Mouse (Mus musculus) liver, embryonic 13.5 days (tissue): ENCODE data around the gene Rilpl1. TPM values are rescaled to one million over a fixed set of nuclear protein-coding genes. Genes with fewer than 3 reads are reported as not detected.
A peak's percentile ranks its signal among the peaks of the same experiment; 100 is the strongest.
"Not testable (repeated sequence)": the region's sequence is repeated elsewhere in the genome, so short reads cannot be mapped to it uniquely, and the experiment has no call there.

Experiments used
- ATAC-seq: fragments of 200-750 bp; cut with Nextera tagmentation; 2 replicates; pipeline ENCODE4 v1.8.0; 2017; ENCODE audit warnings: low read depth, mild to moderate bottlenecking, moderate number of reproducible peaks, moderate library complexity
- DNase-seq: peaks from one replicate; pipeline ENCODE4 v3.0.0; 2022
- H3K27ac ChIP-seq: fragments of 300-500 bp; sonication (generic); 2 replicates; pipeline ENCODE4 v1.5.1; 2015; ENCODE audit warnings: moderate library complexity, mild to moderate bottlenecking, inconsistent platforms
- H3K27me3 ChIP-seq: fragments of 300-500 bp; sonication (generic); 2 replicates; pipeline ENCODE4 v1.6.1; 2015; ENCODE audit warnings: mild to moderate bottlenecking, inconsistent platforms
- H3K36me3 ChIP-seq: fragments of 300-500 bp; sonication (generic); 2 replicates; pipeline ENCODE4 v1.6.1; 2015; ENCODE audit warnings: mild to moderate bottlenecking, inconsistent platforms
- H3K4me1 ChIP-seq: fragments of 300-500 bp; sonication (generic); replicated peaks from 2 replicates; pipeline ENCODE4 v1.6.1; 2015; ENCODE audit warnings: inconsistent platforms
- H3K4me2 ChIP-seq: fragments of 300-500 bp; sonication (generic); 2 replicates; pipeline ENCODE4 v1.6.1; 2015; ENCODE audit warnings: inconsistent platforms, mild to moderate bottlenecking, moderate library complexity
- H3K4me3 ChIP-seq: fragments of 300-500 bp; sonication (generic); replicated peaks from 2 replicates; pipeline ENCODE4 v1.5.1; 2015; ENCODE audit warnings: mild to moderate bottlenecking, inconsistent platforms
- H3K9ac ChIP-seq: fragments of 300-500 bp; sonication (generic); 2 replicates; pipeline ENCODE4 v1.6.1; 2015; ENCODE audit warnings: mild to moderate bottlenecking, inconsistent platforms
- H3K9me3 ChIP-seq: fragments of 300-500 bp; sonication (generic); replicated peaks from 2 replicates; pipeline ENCODE4 v1.6.1; 2016; ENCODE audit warnings: inconsistent platforms
- WGBS: fragments of 180-500 bp; shearing (Covaris S2); methylation state at CpG from one replicate; pipeline ENCODE4 v1.1.7; 2015; ENCODE audit not compliant: insufficient replicate concordance; 5-methylcytosine and 5-hydroxymethylcytosine counted together
- polyA plus RNA-seq: library from polyadenylated mRNA; unstranded; fragments of >200 nt; fragmentation: Nextera tagmentation; extraction: Ambion mirVana; gene quantifications from 2 replicates; pipeline ENCODE4 v1.2.1, GENCODE M21; 2015

Gene Rilpl1
- polyA plus RNA-seq, 1 experiment from 2014 or later: 1.9 TPM

DNA sequence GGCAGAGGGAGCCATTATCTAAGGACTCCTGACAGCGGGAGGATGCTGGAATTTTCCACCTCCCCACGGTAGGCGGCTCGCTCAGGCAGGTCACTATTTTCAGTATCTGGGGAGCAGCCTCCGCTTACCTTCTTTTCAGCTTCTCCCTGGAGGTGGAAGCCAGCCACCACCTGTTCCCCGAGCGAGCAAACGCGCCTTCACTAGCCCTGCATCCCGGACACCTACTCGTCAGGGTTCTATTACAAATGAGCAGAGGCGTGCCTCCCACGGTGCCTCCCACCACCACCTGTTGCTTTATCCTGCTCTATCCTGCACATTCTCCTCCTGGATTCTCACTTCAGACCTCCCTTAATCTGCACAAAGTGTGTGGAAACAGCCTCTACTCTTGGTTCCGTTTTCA is 27.4 kb downstream of the Rilpl1 start:
- no peak overlapping the region for H3K4me3 ChIP-seq
- ATAC-seq: no peak
- no peak overlapping the region for H3K27ac ChIP-seq
- H3K9me3 ChIP-seq: no peaks in the 10 kb centered on the region
- H3K27me3 ChIP-seq: 0 out of 2 replicates have a peak, but pooled peaks cover 3% of the 10 kb centered on the region
- no peak overlapping the region for H3K4me2 ChIP-seq
- H3K9ac ChIP-seq: 0 out of 2 replicates have a peak overlapping the region, but pooled peaks have one; percentile 1
- no peak for DNase-seq
- 61% methylated on average over 14 of the region's 14 CpGs for WGBS
- peaks cover 9% of the 10 kb centered on the region for H3K4me1 ChIP-seq
- H3K36me3 ChIP-seq: no peaks in the 10 kb centered on the region

DNA sequence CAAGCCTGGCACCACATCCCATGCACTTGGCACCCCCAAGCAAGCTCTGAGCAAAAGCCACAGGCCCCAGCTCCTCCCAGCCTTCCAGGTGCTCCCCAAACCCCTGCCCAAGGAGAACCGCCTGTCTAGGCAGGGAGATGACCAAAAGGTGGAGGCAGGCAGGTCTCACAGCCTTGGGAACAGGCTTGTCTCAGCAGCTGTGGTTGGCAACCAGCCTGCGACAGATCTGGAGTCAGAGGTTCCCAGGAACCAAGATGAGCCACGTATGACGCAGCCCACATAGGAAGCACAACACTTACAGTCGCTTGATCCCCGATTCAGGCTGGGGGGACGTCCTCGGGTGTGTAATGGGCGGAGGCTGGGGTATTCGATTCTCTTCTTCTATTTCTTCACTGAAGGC is 29.6 kb downstream of the Rilpl1 start:
- Histone ChIP-seq H3K27ac (no peak overlapping the region), H3K4me2 (no peak overlapping the region), H3K27me3 (0 out of 2 replicates have a peak, but pooled peaks cover 3% of the 10 kb centered on the region), H3K9ac (no peak overlapping the region), H3K9me3 (no peaks in the 10 kb centered on the region), H3K4me3 (no peak overlapping the region), H3K36me3 (no peaks in the 10 kb centered on the region), H3K4me1 (peaks cover 31% of the 10 kb centered on the region)
- ATAC-seq (no peak), DNase-seq (no peak)
- WGBS: 75% methylated on average over 10 of the region's 10 CpGs

DNA sequence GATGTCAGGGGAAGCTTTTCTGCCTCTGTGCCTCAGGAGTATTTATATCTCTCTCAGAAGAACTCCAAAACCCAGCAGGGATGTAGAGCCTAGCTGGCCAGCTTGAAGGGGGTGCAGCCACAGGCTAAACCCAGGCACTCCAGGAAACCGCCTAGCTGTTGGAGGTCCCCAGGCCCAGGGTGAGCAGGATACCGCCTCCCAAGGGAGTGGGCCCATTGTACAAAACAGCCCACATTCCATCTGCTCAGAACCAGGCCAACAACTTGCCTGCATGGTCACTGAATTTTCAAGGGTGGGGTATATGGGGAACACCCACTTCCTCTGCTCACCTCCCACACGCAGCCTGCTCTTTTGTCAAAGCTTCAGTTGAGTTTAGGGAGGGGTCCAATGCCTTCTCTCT is 30.6 kb downstream of the Rilpl1 start:
- no peak overlapping the region for H3K4me2 ChIP-seq
- 72% methylated on average over 3 of the region's 3 CpGs for WGBS
- H3K4me3 ChIP-seq: no peak overlapping the region
- DNase-seq: no peak
- no peak for ATAC-seq
- peaks cover 34% of the 10 kb centered on the region for H3K4me1 ChIP-seq
- H3K27me3 ChIP-seq: 0 out of 2 replicates have a peak, but pooled peaks cover 3% of the 10 kb centered on the region
- H3K27ac ChIP-seq: no peak overlapping the region
- H3K9me3 ChIP-seq: no peaks in the 10 kb centered on the region
- no peak overlapping the region for H3K9ac ChIP-seq
- no peaks in the 10 kb centered on the region for H3K36me3 ChIP-seq

DNA sequence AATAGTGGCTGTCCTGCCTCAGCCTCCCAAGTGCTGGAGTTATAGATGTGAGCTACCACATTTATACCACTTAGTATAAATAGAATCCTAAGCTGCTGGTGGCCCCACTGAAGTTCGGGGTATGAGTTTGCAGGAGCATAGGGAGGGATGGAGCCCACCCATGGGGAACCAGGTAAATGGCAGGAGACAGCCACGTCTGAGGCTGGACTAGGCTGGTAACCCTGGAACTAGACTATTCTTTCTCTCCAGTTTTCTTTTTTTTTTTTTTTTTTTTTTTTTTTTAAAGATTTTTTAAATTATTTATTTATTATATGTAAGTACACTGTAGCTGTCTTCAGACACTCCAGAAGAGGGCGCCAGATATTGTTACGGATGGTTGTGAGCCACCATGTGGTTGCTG is 31.2 kb downstream of the Rilpl1 start:
- H3K4me2 ChIP-seq, H3K9me3 ChIP-seq, H3K36me3 ChIP-seq, H3K4me3 ChIP-seq, DNase-seq, ATAC-seq, H3K27ac ChIP-seq, H3K27me3 ChIP-seq, H3K9ac ChIP-seq: not testable (repeated sequence)
- peaks cover 34% of the 10 kb centered on the region for H3K4me1 ChIP-seq
- 58% methylated on average over 3 of the region's 4 CpGs for WGBS

DNA sequence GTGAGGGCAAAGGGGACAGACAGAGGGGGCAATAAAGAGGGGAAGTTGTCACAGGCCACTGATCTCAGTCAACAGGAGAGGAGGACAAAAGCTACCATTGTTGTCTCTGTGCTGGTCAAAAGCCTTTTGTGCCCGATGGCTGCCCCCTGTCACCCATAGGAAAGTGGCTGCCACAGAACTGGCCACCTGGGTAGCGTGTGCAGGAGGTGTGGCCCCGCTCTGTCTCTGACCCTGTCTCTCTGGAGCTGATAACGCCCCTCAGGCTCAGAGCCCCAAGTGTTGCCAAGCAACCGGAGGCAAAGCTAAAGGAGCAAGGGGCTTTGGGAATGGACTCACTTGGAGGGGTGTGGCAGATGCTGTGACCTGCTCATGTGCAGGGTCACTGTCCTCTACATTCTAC is 32.2 kb downstream of the Rilpl1 start:
- no peak overlapping the region; the same call in 1 of the 2 replicates for H3K4me2 ChIP-seq
- WGBS: 25% methylated on average over 5 of the region's 5 CpGs
- H3K9ac ChIP-seq: peak overlapping the region; percentile 8; the same call in 1 of the 2 replicates
- 0 out of 2 replicates have a peak, but pooled peaks have one; percentile 26 for ATAC-seq
- H3K27me3 ChIP-seq: 0 out of 2 replicates have a peak, but pooled peaks cover 3% of the 10 kb centered on the region
- no peak overlapping the region for H3K27ac ChIP-seq
- H3K36me3 ChIP-seq: no peaks in the 10 kb centered on the region
- H3K4me3 ChIP-seq: no peak overlapping the region
- peaks cover 34% of the 10 kb centered on the region for H3K4me1 ChIP-seq
- DNase-seq: no peak
- no peaks in the 10 kb centered on the region for H3K9me3 ChIP-seq

DNA sequence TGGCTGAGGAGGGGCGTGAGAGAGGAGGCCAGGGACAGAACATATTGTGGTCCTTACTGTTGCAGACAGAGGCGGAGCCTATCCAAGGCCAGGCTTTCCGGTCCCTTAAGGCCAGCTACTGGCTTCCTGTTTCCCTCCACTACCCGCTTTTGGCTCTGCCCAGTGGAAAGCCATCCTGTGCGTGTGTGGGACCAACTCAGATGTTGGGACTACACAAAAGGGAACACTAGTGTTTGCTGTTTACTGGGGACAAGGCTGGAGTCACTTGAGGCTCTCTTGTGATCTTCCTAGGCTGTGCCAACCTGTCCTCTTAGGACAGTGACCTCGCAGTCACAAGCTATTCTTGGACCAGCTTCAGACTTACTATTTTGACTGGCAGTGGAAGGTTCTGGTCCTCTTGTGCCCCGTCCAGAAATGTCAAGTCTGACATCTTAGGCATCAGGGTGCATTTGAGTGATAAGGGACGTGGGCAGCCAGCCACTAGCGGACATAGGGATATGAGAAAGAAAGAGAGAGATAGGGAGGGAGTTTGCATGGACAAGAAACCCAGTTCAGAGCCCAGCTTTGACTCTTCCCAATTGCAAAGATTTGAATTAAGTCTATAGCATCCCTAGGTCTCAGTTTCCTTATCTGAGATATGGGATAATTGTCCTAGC is 32.8 kb downstream of the Rilpl1 start:
- Histone ChIP-seq H3K27ac (peak overlapping the region; percentile 8), H3K9ac (no peak overlapping the region), H3K4me3 (no peak overlapping the region), H3K9me3 (no peaks in the 10 kb centered on the region), H3K27me3 (0 out of 2 replicates have a peak, but pooled peaks cover 2% of the 10 kb centered on the region), H3K4me2 (peak overlapping the region; percentile 8; the same call in 1 of the 2 replicates), H3K36me3 (no peaks in the 10 kb centered on the region; the same call in 1 of the 2 replicates), H3K4me1 (peaks cover 34% of the 10 kb centered on the region)
- ATAC-seq (peak; percentile 38; the same call in 1 of the 2 replicates), DNase-seq (no peak)
- 24% methylated on average over 9 of the region's 9 CpGs for WGBS

DNA sequence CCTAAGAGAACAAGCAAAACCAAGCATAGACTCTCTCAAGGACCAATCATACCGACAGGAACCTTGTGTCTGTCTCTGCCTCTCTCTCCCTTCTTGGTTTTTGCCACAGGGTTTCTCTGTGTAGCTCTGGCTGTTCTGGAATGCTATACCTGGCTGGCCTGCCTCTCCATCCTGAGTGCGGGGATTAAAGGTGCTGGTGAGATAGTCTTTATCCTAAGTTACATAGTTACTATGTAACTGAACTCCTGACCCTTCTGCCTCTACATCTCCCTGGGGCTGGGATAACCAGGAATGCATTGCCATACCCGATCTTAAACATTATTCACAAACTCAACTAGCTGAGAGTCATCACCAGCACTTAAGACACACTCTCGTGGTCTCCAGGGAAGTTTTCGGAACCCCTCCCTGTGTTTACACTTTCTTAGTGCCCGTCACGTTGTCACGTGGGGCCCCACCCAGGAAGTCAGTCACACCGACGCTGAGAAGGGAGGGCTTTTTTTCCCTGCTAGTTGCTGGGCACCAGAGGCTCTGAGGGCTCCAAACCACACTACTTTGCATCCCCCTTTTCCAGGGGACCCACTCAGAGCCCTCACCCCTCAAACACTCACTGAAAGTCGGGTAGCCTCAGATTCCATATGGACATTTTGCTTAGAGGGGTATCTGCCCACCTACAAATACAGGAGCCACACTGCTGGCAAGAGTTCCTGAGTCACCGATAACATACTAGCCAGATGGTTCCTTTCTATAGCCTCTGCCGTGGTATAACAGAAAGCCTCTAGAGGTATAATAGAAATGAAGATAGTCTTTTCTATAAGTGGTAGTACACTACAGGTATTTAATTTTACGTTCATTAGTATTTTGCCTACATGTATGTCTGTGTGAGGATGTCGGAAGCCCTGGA is 34.3 kb downstream of the Rilpl1 start:
- WGBS: 42% methylated on average over 15 of the region's 15 CpGs
- Histone ChIP-seq H3K27ac (no peak overlapping the region), H3K9ac (0 out of 2 replicates have a peak overlapping the region, but pooled peaks have one; percentile 23), H3K4me2 (peak overlapping the region; percentile 46), H3K4me3 (no peak overlapping the region), H3K4me1 (peaks cover 34% of the 10 kb centered on the region), H3K36me3 (peaks cover 11% of the 10 kb centered on the region; the same call in 1 of the 2 replicates), H3K9me3 (no peaks in the 10 kb centered on the region), H3K27me3 (no peaks in the 10 kb centered on the region)
- ATAC-seq (0 out of 2 replicates have a peak, but pooled peaks have one; percentile 25), DNase-seq (no peak)

DNA sequence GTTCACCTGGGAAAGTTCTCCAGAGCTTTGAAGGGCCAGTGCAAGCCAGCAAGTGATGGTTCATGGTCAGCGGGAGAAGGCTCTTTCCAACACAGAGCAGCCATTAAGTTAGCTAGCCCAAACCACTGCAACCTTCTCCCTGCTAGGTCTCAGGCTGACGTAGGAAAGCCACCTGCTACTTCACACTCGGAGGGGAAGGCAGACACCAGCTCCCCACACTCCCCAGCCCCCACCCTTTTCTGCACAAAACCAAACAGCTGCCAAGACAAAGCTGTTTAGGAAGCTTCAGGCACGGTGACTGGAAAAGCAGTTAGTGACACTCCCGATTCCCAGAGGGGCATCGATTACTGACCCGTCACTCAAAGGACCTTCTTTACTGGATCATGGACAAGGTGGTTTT is 35.6 kb downstream of the Rilpl1 start:
- 69% methylated on average over 7 of the region's 7 CpGs for WGBS
- DNase-seq (no peak), ATAC-seq (no peak)
- no peak overlapping the region for H3K4me3 ChIP-seq
- no peaks in the 10 kb centered on the region for H3K27me3 ChIP-seq
- H3K36me3 ChIP-seq: peaks cover 17% of the 10 kb centered on the region; the same call in 1 of the 2 replicates
- H3K27ac ChIP-seq: no peak overlapping the region
- H3K9me3 ChIP-seq: no peaks in the 10 kb centered on the region
- H3K4me2 ChIP-seq: no peak overlapping the region
- H3K4me1 ChIP-seq: peaks cover 34% of the 10 kb centered on the region
- no peak overlapping the region for H3K9ac ChIP-seq

DNA sequence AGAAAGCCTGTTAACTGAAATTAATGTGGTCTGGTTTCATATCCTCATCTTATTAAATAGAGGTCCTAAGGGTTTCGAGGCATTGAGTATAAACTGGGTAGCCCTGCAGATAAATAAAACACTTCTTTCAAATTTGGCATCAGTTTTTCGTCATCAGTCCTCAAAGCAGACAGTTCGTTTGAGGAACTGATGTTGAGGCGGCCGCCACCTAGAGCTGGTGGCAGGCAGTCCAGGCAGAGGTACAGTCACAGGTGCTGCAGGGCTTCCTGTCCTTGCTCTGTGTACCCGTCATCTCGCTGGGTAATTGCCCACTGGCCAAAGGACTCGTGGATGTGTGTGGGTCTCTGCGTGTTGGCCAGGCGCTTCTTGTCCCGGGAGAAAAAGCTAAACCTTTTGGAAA is 37.7 kb downstream of the Rilpl1 start:
- H3K36me3 ChIP-seq: peaks cover 24% of the 10 kb centered on the region
- 59% methylated on average over 11 of the region's 11 CpGs for WGBS
- no peaks in the 10 kb centered on the region for H3K9me3 ChIP-seq

DNA sequence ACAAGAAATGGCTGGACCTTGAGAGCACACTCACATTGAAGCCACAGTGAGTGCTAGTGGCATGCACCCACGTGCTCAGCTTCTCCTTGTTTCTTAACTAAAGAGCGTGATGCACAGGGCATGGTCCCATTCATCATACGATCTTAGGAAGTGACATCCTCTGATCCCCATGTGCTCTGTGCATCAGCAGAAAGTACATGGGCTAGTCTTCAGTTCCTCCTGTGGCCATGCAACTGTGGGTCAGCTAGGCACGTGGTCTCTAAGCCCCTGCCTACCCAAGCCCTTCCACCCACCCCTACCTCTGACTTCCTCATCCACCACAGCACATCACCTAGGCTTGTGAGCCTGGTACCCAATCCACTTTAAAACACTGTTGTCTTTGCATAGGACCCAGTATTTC is 38.6 kb downstream of the Rilpl1 start:
- DNase-seq (no peak), ATAC-seq (no peak)
- Histone ChIP-seq H3K27me3 (no peaks in the 10 kb centered on the region), H3K4me2 (no peak overlapping the region), H3K36me3 (peaks cover 24% of the 10 kb centered on the region), H3K4me3 (no peak overlapping the region), H3K9me3 (no peaks in the 10 kb centered on the region), H3K9ac (no peak overlapping the region), H3K27ac (no peak overlapping the region), H3K4me1 (peaks cover 14% of the 10 kb centered on the region)
- 66% methylated on average over 4 of the region's 4 CpGs for WGBS

More for the DNA sequence above, 37.7 kb downstream of the Rilpl1 start:
- Histone ChIP-seq H3K9ac (no peak overlapping the region), H3K4me3 (no peak overlapping the region), H3K27me3 (no peaks in the 10 kb centered on the region), H3K27ac (no peak overlapping the region), H3K4me1 (peaks cover 22% of the 10 kb centered on the region), H3K4me2 (no peak overlapping the region)
- no peak for DNase-seq
- no peak for ATAC-seq

DNA sequence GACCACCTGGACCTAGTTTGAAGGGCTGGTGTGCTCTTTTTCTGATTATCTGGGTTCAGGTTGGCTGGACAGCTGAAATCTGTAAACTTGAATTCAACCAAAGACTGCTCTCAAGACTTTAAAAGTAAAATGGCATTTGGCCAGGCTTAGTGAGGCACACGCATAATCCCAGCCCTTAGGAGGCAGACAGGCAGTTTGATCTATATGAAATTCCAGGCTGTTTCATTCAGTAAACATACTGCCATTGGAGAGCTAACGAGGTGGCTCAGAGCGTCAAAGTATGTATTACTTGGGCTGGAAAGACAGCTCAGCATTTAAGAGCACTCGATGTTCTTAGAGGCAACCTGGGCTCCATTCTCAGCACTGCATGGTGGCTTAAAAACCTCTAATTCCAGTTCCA is 39.5 kb downstream of the Rilpl1 start:
- H3K4me2 ChIP-seq: no peak overlapping the region
- no peak overlapping the region for H3K4me3 ChIP-seq
- no peak overlapping the region for H3K9ac ChIP-seq
- H3K27ac ChIP-seq: no peak overlapping the region
- DNase-seq (no peak), ATAC-seq (no peak)
- H3K4me1 ChIP-seq: peaks cover 5% of the 10 kb centered on the region
- no peaks in the 10 kb centered on the region for H3K9me3 ChIP-seq
- peaks cover 26% of the 10 kb centered on the region for H3K36me3 ChIP-seq
- H3K27me3 ChIP-seq: no peaks in the 10 kb centered on the region
- WGBS: 80% methylated on average over 4 of the region's 4 CpGs
